Mouse (Mus musculus): ENCODE results near the gene Tmem186.
A peak's percentile ranks its signal among the peaks of the same experiment; 100 is the strongest.

The Tmem186 gene

GRCm38 (mm10) chr16:8637217-8638051 lies at the start of gene Tmem186, which contains the start of gene Pmm2:
Gene Tmem186 (minus strand): TSS chr16:8637712.
Gene Pmm2 (plus strand): TSS chr16:8637674.
- DNase-seq (ENCODE audit: inconsistent ontology term): peak; percentile 91

- no peak for DNase-seq (ENCODE audit: inconsistent ontology term)
Measured at GRCm38 (mm10) chr16:8686871-8687535, 49.5 kb upstream of the Tmem186 start.

GRCm38 (mm10) chr16:8686121-8686870 lies 48.8 kb upstream of the Tmem186 start:
- DNase-seq (ENCODE audit: inconsistent ontology term): peak; percentile 51

- no peak for DNase-seq (ENCODE audit: inconsistent ontology term)
Measured at GRCm38 (mm10) chr16:8685087-8685486, 47.6 kb upstream of the Tmem186 start.

GRCm38 (mm10) chr16:8680470-8680869 lies 43.0 kb upstream of the Tmem186 start, which contains the start of gene Gm5767:
Gene Gm5767 (plus strand): TSS chr16:8680770.
- no peak for DNase-seq (ENCODE audit: inconsistent ontology term)

GRCm38 (mm10) chr16:8679780-8680179 lies 42.3 kb upstream of the Tmem186 start:
- DNase-seq (ENCODE audit: inconsistent ontology term): no peak

- DNase-seq (ENCODE audit: inconsistent ontology term): no peak
Measured at GRCm38 (mm10) chr16:8678676-8679075, 41.2 kb upstream of the Tmem186 start.

- DNase-seq (ENCODE audit: inconsistent ontology term): no peak
Measured at GRCm38 (mm10) chr16:8678035-8678434, 40.5 kb upstream of the Tmem186 start.

GRCm38 (mm10) chr16:8676800-8677199 lies 39.3 kb upstream of the Tmem186 start:
- peak; percentile 43 for DNase-seq (ENCODE audit: inconsistent ontology term)

GRCm38 (mm10) chr16:8676228-8676627 lies 38.7 kb upstream of the Tmem186 start:
- no peak for DNase-seq (ENCODE audit: inconsistent ontology term)

GRCm38 (mm10) chr16:8675559-8675958 lies 38.0 kb upstream of the Tmem186 start:
- DNase-seq (ENCODE audit: inconsistent ontology term): no peak

- DNase-seq (ENCODE audit: inconsistent ontology term): peak; percentile 67
Measured at GRCm38 (mm10) chr16:8674165-8674564, 36.7 kb upstream of the Tmem186 start.

- no peak for DNase-seq (ENCODE audit: inconsistent ontology term)
Measured at GRCm38 (mm10) chr16:8673343-8673742, 35.8 kb upstream of the Tmem186 start.

GRCm38 (mm10) chr16:8672811-8673210 lies 35.3 kb upstream of the Tmem186 start:
- no peak for DNase-seq (ENCODE audit: inconsistent ontology term)

GRCm38 (mm10) chr16:8672350-8672687 lies 34.8 kb upstream of the Tmem186 start:
- DNase-seq (ENCODE audit: inconsistent ontology term): no peak

- peak; percentile 98 for DNase-seq (ENCODE audit: inconsistent ontology term)
Measured at GRCm38 (mm10) chr16:8671551-8672349, 34.2 kb upstream of the Tmem186 start, which contains the start of gene Carhsp1. Gene Carhsp1 (minus strand): TSS chr16:8672155.

GRCm38 (mm10) chr16:8670041-8671035 lies 32.8 kb upstream of the Tmem186 start:
- peak; percentile 57 for DNase-seq (ENCODE audit: inconsistent ontology term)

GRCm38 (mm10) chr16:8669432-8669831 lies 31.9 kb upstream of the Tmem186 start:
- DNase-seq (ENCODE audit: inconsistent ontology term): no peak

GRCm38 (mm10) chr16:8668386-8668785 lies 30.9 kb upstream of the Tmem186 start:
- no peak for DNase-seq (ENCODE audit: inconsistent ontology term)

- no peak for DNase-seq (ENCODE audit: inconsistent ontology term)
Measured at GRCm38 (mm10) chr16:8667814-8668213, 30.3 kb upstream of the Tmem186 start.

All from Muller cell, postnatal 12 days (primary cell).